Mouse (Mus musculus) stomach, postnatal 0 days (tissue): ENCODE measurements around the gene Kmt5b.

Experiments
- CTCF ChIP-seq: IDR thresholded peaks from 2 replicates; pipeline ENCODE4 v1.5.1; 2016; ENCODE audit warnings: antibody characterized with exemption, low read depth, mild to moderate bottlenecking, moderate library complexity
- EP300 ChIP-seq: optimal IDR thresholded peaks from 2 replicates; pipeline ENCODE3; 2016; ENCODE audit warnings: antibody characterized with exemption

- TF ChIP-seq CTCF (peak; percentile 81), EP300 (no peak)
These were observed 42.4 kb upstream of the Kmt5b start for GRCm38 (mm10) chr19:3724779-3725178.
